Mouse (Mus musculus): ENCODE results near the gene Impdh2. TPM values are rescaled to one million over a fixed set of nuclear protein-coding genes. Genes with fewer than 3 reads are reported as not detected.

Impdh2 gene
- total RNA-seq (2023), result 10 to 100 TPM; 80.5 to 82.7 TPM

GRCm38 (mm10) chr9:108560227-108560841 is at the start of gene Impdh2:
Gene Impdh2 (plus strand): TSS chr9:108560286.

GRCm38 (mm10) chr9:108516380-108517251 is 43.5 kb upstream of the Impdh2 start, which contains the start of gene Qrich1:
Gene Qrich1 (plus strand): TSS chr9:108516806.

GRCm38 (mm10) chr9:108566815-108567776 is 7.0 kb downstream of the Impdh2 start, which contains the start of gene Ndufaf3:
Gene Ndufaf3 (minus strand): TSS chr9:108567434.

GRCm38 (mm10) chr9:108569381-108570206 is 9.5 kb downstream of the Impdh2 start, which contains the start of gene Dalrd3:
Gene Dalrd3 (plus strand): TSS chr9:108569886.

GRCm38 (mm10) chr9:108578545-108579343 is 18.7 kb downstream of the Impdh2 start, which contains the start of gene Wdr6:
Gene Wdr6 (minus strand): TSS chr9:108578739.

GRCm38 (mm10) chr9:108596998-108597764 is 37.1 kb downstream of the Impdh2 start, which contains the start of gene P4htm:
Gene P4htm (minus strand): TSS chr9:108597667.

Other genes starting within 250 kb of the Impdh2 start
- gene Gpx1, start 221.4 kb upstream of the Impdh2 start, total RNA-seq (2023), result 1,000 to 10,000 TPM; 1,293 to 1,411 TPM
- 100 to 1,000 TPM; 136 to 144 TPM for gene Usp4, start 212.4 kb upstream of the Impdh2 start, total RNA-seq (2023)
- gene 1700102P08Rik, start 167.5 kb upstream of the Impdh2 start, total RNA-seq (2023), result 1 to 10 TPM in 1 of 2 experiments, under 1 TPM in 1; 0.98 to 1.5 TPM
- gene Ccdc36, start 131.8 kb upstream of the Impdh2 start, total RNA-seq (2023), result under 1 TPM in 1 of 2 experiments, not detected in 1; 0.18 TPM
- gene BC048562, start 123.8 kb upstream of the Impdh2 start, total RNA-seq (2023), result not detected
- 10 to 100 TPM; 13.1 to 17.5 TPM for gene Ccdc71, start 99.8 kb upstream of the Impdh2 start, total RNA-seq (2023)
- 1 to 10 TPM in 1 of 2 experiments, under 1 TPM in 1; 0.87 to 2.2 TPM for gene Klhdc8b, start 98.7 kb upstream of the Impdh2 start, total RNA-seq (2023)
- 1 to 10 TPM in 1 of 2 experiments, under 1 TPM in 1; 0.29 to 1.7 TPM for gene Lamb2, start 80.5 kb upstream of the Impdh2 start, total RNA-seq (2023)
- gene Usp19, start 69.7 kb upstream of the Impdh2 start, total RNA-seq (2023), result 100 to 1,000 TPM; 192 to 195 TPM
- gene Qars, start 52.6 kb upstream of the Impdh2 start, total RNA-seq (2023), result 100 to 1,000 TPM; 128 to 134 TPM
- 10 to 100 TPM; 92.7 to 95.2 TPM for gene Qrich1, start 43.5 kb upstream of the Impdh2 start, total RNA-seq (2023)
- gene Ndufaf3, start 7.1 kb downstream of the Impdh2 start, total RNA-seq (2023), result 10 to 100 TPM; 16.4 to 23.6 TPM
- 10 to 100 TPM; 22.1 to 24.5 TPM for gene Dalrd3, start 9.6 kb downstream of the Impdh2 start, total RNA-seq (2023)
- gene Wdr6, start 18.5 kb downstream of the Impdh2 start, total RNA-seq (2023), result 1 to 10 TPM; 5.1 to 5.3 TPM
- gene P4htm, start 37.4 kb downstream of the Impdh2 start, total RNA-seq (2023), result under 1 TPM; 0.31 to 0.73 TPM
- gene Arih2, start 89.1 kb downstream of the Impdh2 start, total RNA-seq (2023), result 100 to 1,000 TPM; 103 to 104 TPM
- gene Slc25a20, start 101.8 kb downstream of the Impdh2 start, total RNA-seq (2023), result 10 to 100 TPM; 24.0 to 25.3 TPM
- 10 to 100 TPM; 12.7 to 16.7 TPM for gene Prkar2a, start 129.0 kb downstream of the Impdh2 start, total RNA-seq (2023)
- 10 to 100 TPM; 37.4 to 37.5 TPM for gene Ip6k2, start 223.5 kb downstream of the Impdh2 start, total RNA-seq (2023)
- 10 to 100 TPM in 1 of 2 experiments, 1 to 10 TPM in 1; 8.0 to 11.6 TPM for gene Nckipsd, start 248.1 kb downstream of the Impdh2 start, total RNA-seq (2023)

Measured in neutrophil, adult 59 days (primary cell).